Mouse (Mus musculus) small intestine, adult 2 months (tissue): ENCODE data around the gene Dcps. TPM values are rescaled to one million over a fixed set of nuclear protein-coding genes. Genes with fewer than 3 reads are reported as not detected.

Experiments used
- H3K27ac ChIP-seq: fragments of 200-500 bp; 2 replicates; pipeline ENCODE4 v1.5.1; 2012; ENCODE audit warnings: low read depth, low read length, control low read depth, inconsistent platforms; ENCODE audit not compliant: insufficient read depth
- H3K27me3 ChIP-seq: fragments of 200-500 bp; 2 replicates; pipeline ENCODE4 v1.6.1; 2012; ENCODE audit warnings: mild to moderate bottlenecking, moderate library complexity, low read length, inconsistent platforms; ENCODE audit not compliant: control insufficient read depth, insufficient read depth
- H3K36me3 ChIP-seq: fragments of 200-500 bp; 2 replicates; pipeline ENCODE4 v1.6.1; 2012; ENCODE audit warnings: mild to moderate bottlenecking, low read length, control low read depth, inconsistent platforms; ENCODE audit not compliant: control insufficient read depth, insufficient read depth
- H3K4me1 ChIP-seq: fragments of 200-500 bp; 2 replicates; pipeline ENCODE4 v1.6.1; 2012; ENCODE audit warnings: low read length, inconsistent platforms, mixed read lengths; ENCODE audit not compliant: control insufficient read depth, insufficient read depth, insufficient read length
- H3K4me3 ChIP-seq: fragments of 200-500 bp; 2 replicates; pipeline ENCODE4 v1.5.1; 2012; ENCODE audit warnings: low read depth, mild to moderate bottlenecking, control low read depth, inconsistent platforms, low read length, moderate library complexity
- CTCF ChIP-seq: fragments of 200-500 bp; IDR thresholded peaks from 2 replicates; pipeline ENCODE4 v1.5.1; 2012; ENCODE audit warnings: low read depth, mild to moderate bottlenecking, control low read depth, inconsistent platforms, low read length, moderate library complexity, mixed read lengths; ENCODE audit not compliant: insufficient replicate concordance, insufficient read length; ENCODE audit errors: extremely low read depth
- POLR2A ChIP-seq: fragments of 200-500 bp; IDR thresholded peaks from 2 replicates; pipeline ENCODE4 v1.6.1; 2012; ENCODE audit warnings: low read depth, mild to moderate bottlenecking, control low read depth, inconsistent platforms, low read length, moderate library complexity
- WGBS: fragments of 180-500 bp; shearing (Covaris S2); methylation state at CpG from one replicate; pipeline ENCODE4 v1.1.7; 2018; 5-methylcytosine and 5-hydroxymethylcytosine counted together
- polyA plus RNA-seq: library from polyadenylated mRNA; depleted of rRNA; stranded (reverse); fragments of >200 nt; gene quantifications from 2 replicates; pipeline ENCODE4 v1.2.3, GENCODE M21; 2012

The Dcps gene
- polyA plus RNA-seq, 1 experiment: 18.4 TPM

DNA sequence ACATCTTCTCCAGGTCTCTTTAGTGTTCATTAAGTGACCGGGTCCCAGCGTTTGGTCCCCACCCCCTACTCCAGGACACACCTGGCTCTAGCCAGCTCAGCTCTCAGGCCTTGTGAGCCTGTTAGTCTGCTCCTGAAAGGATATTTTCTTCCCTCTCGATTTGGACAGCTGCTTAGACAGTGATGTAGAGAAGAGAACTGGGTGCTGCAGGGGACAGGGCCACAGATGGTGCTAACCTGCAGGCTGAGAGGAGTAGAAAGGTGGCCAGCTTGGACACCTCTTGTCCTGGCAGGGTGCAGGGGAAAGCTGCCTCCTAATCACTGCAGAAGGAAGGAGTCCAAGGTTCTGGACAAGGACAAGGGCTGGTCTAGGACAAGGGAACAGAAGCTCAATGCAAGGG lies 67.8 kb downstream of the Dcps start:
- H3K27ac ChIP-seq: no peak overlapping the region
- TF ChIP-seq POLR2A (no peak), CTCF (no peak)
- H3K4me1 ChIP-seq: peaks cover 65% of the 10 kb centered on the region
- no peaks in the 10 kb centered on the region for H3K27me3 ChIP-seq
- no peaks in the 10 kb centered on the region; the same call in 1 of the 2 replicates for H3K36me3 ChIP-seq
- 62% methylated on average over 3 of the region's 3 CpGs for WGBS
- no peak overlapping the region for H3K4me3 ChIP-seq

DNA sequence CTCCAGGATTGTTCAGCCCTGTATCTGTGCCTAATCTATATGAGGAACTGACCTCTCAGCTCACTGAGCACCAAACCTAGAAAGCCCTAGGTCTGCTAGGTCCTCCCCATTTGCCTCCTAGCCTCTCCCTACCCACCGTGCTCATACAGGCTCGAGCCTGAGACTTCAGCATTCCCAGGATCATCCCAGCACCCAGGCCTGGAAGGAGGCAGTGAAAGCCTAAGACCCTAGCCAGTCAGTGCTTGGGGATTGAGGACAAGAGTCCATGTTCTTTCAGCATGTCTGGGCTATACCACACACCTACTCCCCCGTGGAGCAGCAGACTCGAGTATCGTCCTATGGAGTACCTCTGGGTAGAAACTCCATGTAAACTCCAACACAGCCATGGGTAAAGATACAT lies 68.5 kb downstream of the Dcps start:
- WGBS: 88% methylated on average over 5 of the region's 5 CpGs
- H3K36me3 ChIP-seq: peaks cover 4% of the 10 kb centered on the region; the same call in 1 of the 2 replicates
- TF ChIP-seq CTCF: no peak
- no peak for TF ChIP-seq POLR2A
- no peaks in the 10 kb centered on the region for H3K27me3 ChIP-seq
- H3K4me1 ChIP-seq: peaks cover 65% of the 10 kb centered on the region
- H3K4me3 ChIP-seq: no peak overlapping the region
- no peak overlapping the region for H3K27ac ChIP-seq

DNA sequence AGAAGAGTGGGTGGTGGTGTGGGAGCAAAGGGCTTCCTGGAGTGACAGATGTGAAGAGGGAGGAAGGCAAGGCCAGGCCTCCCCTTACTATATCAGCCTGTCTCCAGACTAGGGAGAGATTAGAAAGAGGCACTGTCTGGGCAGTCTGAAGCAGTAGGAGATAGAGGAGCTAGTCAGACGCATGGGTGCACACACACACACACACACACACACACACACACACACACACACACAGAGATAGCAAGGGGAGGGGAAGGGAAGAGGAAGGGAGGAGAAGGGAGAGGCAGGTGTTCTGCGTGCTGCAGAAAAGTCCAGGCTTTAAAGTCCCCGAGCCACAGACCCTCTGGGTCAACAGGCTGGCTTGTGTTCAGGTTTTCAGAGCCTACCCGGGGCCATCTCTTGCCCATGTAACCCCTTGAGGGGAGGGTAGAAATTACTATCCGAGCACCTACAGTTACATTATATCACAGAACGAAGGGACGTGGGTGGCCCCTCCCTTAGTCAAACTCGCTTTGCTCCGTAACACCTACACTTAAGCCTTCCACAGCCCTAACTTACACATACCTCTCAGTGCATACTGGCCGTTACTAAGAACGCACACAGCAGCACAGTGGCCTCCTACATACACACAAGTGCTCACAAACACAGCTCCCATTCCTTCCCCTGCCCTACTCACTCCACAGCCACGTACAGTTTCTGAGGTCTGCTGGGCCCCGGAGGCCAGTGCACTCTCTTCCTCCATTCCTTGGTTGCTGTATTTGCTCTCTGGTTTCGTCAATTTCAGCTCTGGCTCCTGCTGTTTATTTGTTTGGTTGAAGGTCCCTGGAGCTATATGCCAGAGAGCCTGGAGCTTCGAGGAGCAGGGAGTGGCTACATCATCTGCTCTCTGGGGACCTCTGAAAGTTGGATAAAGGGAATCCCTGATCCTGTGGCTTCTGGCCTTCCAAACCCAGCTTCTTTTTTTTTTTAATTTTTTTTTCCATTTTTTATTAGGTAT lies 69.7 kb downstream of the Dcps start:
- Histone ChIP-seq H3K27ac (peak overlapping the region; percentile 89), H3K27me3 (no peaks in the 10 kb centered on the region), H3K4me3 (peak overlapping the region; percentile 28), H3K4me1 (peaks cover 54% of the 10 kb centered on the region), H3K36me3 (peaks cover 4% of the 10 kb centered on the region; the same call in 1 of the 2 replicates)
- TF ChIP-seq POLR2A (no peak), CTCF (no peak)
- 17% methylated on average over 15 of the region's 15 CpGs for WGBS

DNA sequence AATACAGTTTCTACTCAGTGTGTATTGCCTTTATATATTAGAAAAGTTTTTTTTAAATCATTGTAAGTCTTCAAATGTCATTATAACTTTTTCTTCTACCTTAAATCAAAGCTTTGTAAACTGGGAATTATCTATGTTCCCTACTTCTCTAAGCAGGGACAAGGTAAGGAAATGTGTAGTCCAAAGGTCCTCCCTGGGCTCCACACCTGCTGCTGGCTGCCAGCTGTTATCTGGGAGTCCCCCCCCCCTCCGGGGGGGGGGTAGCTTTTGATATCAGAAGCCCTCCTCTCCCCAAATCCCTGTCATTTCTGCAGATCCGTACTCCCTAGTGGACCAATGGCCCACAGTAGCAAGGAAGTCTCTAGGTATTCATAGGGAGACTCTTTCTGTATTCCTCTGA lies 70.4 kb downstream of the Dcps start:
- H3K4me1 ChIP-seq: peaks cover 51% of the 10 kb centered on the region
- peaks cover 8% of the 10 kb centered on the region for H3K36me3 ChIP-seq
- no peak overlapping the region for H3K4me3 ChIP-seq
- no peaks in the 10 kb centered on the region for H3K27me3 ChIP-seq
- peak overlapping the region; percentile 91 for H3K27ac ChIP-seq
- WGBS: 14% methylated on average over 2 of the region's 2 CpGs
- no peak for TF ChIP-seq CTCF
- no peak for TF ChIP-seq POLR2A

DNA sequence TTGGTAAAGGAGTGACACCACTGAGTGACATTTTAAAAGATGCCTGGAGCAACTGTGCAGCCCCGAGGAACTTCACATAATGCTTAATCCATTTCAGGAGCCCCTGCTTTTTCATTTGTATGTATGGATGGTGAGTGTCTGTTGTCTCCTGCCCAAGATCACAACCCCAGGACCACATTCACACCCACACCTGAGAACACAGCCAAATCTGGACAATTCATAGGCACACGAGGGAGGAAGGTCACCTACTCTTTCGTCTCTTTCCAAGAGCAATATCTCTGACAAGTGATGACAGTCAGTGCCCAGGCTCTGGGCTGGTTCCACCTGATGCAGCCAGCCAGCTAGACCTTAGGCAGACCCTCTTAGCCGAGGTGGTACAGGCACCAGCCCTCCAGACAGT lies 71.2 kb downstream of the Dcps start:
- 52% methylated on average over 4 of the region's 4 CpGs for WGBS
- TF ChIP-seq POLR2A (no peak), CTCF (no peak)

DNA sequence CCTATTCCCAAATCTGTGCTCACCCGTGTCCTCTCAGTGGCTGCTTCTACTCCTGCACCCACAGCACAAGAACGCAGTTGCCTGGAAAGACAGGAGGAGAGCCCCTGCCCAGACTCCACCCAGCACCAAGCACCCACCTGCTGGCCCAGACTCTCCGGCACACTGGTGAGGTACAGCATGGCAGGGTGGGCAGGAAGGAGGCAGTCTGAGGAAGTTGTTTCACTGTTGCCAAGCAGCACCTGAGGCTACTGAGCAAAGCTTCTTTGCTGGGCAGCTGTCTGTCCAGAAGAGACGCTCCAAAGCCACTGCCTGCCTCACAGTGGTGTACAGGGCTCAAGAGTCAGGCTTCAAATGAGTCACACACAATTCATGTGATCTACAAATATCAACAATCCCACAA lies 77.1 kb downstream of the Dcps start:
- WGBS: 52% methylated on average over 4 of the region's 4 CpGs
- Histone ChIP-seq H3K4me3 (peak overlapping the region; percentile 54), H3K27me3 (no peaks in the 10 kb centered on the region), H3K27ac (peak overlapping the region; percentile 59), H3K36me3 (peaks cover 10% of the 10 kb centered on the region), H3K4me1 (peaks cover 28% of the 10 kb centered on the region)
- TF ChIP-seq CTCF: no peak
- no peak for TF ChIP-seq POLR2A

More for the DNA sequence above, 71.2 kb downstream of the Dcps start:
- H3K4me1 ChIP-seq: peaks cover 44% of the 10 kb centered on the region
- H3K4me3 ChIP-seq: no peak overlapping the region
- H3K27ac ChIP-seq: peak overlapping the region; percentile 91
- peaks cover 8% of the 10 kb centered on the region for H3K36me3 ChIP-seq
- H3K27me3 ChIP-seq: no peaks in the 10 kb centered on the region

DNA sequence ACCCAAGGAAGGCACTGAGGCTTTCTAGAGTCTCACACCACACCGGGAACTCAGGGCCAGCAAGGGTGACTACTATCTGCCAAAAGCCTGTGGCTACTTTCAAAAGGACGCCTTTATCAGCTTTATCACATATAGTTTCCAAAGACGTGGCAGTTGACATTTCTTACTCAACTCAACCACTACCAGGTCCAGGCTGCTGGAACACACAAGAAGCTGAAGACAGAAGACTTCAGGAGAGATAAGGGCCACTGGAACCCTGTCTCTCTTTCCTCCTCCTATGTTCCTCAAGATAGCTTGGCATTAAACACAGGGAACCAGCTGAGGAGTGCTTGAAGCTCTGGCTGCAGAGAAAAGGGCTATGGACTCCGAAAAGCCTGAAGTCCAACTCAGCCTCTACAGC lies 78.0 kb downstream of the Dcps start:
- Histone ChIP-seq H3K36me3 (peaks cover 8% of the 10 kb centered on the region), H3K4me3 (no peak overlapping the region; the same call in 1 of the 2 replicates), H3K27me3 (no peaks in the 10 kb centered on the region), H3K4me1 (peaks cover 26% of the 10 kb centered on the region), H3K27ac (no peak overlapping the region)
- no peak for TF ChIP-seq POLR2A
- TF ChIP-seq CTCF: no peak
- 70% methylated on average over 4 of the region's 4 CpGs for WGBS
